Mouse (Mus musculus) heart, postnatal 0 days (tissue): ENCODE measurements around the gene Gm10643. TPM values are rescaled to one million over a fixed set of nuclear protein-coding genes. Genes with fewer than 3 reads are reported as not detected.

Source experiments
- ATAC-seq: fragments of 200-750 bp; cut with Nextera tagmentation; 2 replicates; pipeline ENCODE4 v1.8.0; 2017; ENCODE audit warnings: low read depth, moderate number of reproducible peaks, moderate library complexity; ENCODE audit not compliant: insufficient read depth
- DNase-seq: peaks from one replicate; pipeline ENCODE4 v3.0.0-alpha.2; 2016; ENCODE audit warnings: low spot score
- H3K27ac ChIP-seq: fragments of 300-500 bp; sonication (generic); 2 replicates; pipeline ENCODE4 v1.5.1; 2014; ENCODE audit warnings: low read depth, mild to moderate bottlenecking
- H3K27me3 ChIP-seq: fragments of 300-500 bp; sonication (generic); 2 replicates; pipeline ENCODE4 v1.6.1; 2014; ENCODE audit warnings: low read length, mixed read lengths; ENCODE audit not compliant: control insufficient read depth, insufficient read depth
- H3K36me3 ChIP-seq: fragments of 300-500 bp; sonication (generic); replicated peaks from 2 replicates; pipeline ENCODE4 v1.6.1; 2014; ENCODE audit warnings: low read length, mixed read lengths; ENCODE audit not compliant: control insufficient read depth, insufficient read depth
- H3K4me1 ChIP-seq: fragments of 300-500 bp; sonication (generic); 2 replicates; pipeline ENCODE4 v1.6.1; 2014; ENCODE audit warnings: antibody characterized with exemption; ENCODE audit not compliant: control insufficient read depth, insufficient read depth
- H3K4me2 ChIP-seq: fragments of 300-500 bp; sonication (generic); 2 replicates; pipeline ENCODE4 v1.6.1; 2014; ENCODE audit warnings: low read depth, mild to moderate bottlenecking, low read length, moderate library complexity
- H3K4me3 ChIP-seq: fragments of 300-500 bp; sonication (generic); 2 replicates; pipeline ENCODE4 v1.5.1; 2014; ENCODE audit warnings: low read depth, low read length
- H3K9ac ChIP-seq: fragments of 300-500 bp; sonication (generic); replicated peaks from 2 replicates; pipeline ENCODE4 v1.6.1; 2014; ENCODE audit warnings: low read depth, low read length, mixed read lengths
- H3K9me3 ChIP-seq: fragments of 300-500 bp; sonication (generic); replicated peaks from 2 replicates; pipeline ENCODE4 v1.6.1; 2016; ENCODE audit warnings: low read length; ENCODE audit not compliant: control insufficient read depth
- CTCF ChIP-seq: IDR thresholded peaks from 2 replicates; pipeline ENCODE4 v1.5.1; 2016; ENCODE audit warnings: antibody characterized with exemption, control low read depth, low read depth
- EP300 ChIP-seq: IDR thresholded peaks from 2 replicates; pipeline ENCODE4 v1.6.1; 2016; ENCODE audit warnings: antibody characterized with exemption, low read depth
- WGBS: fragments of 180-500 bp; shearing (Covaris S2); extraction: QIAGEN DNeasy Blood & Tissue Kit; methylation state at CpG from one replicate; pipeline ENCODE4 v1.1.7; 2014; 5-methylcytosine and 5-hydroxymethylcytosine counted together
- polyA plus RNA-seq: library from polyadenylated mRNA; unstranded; fragments of >200 nt; fragmentation: Nextera tagmentation; extraction: Ambion mirVana; gene quantifications from 2 replicates; pipeline ENCODE4 v1.2.1, GENCODE M21; 2015
- total RNA-seq: library from RNA; depleted of rRNA; stranded (reverse); fragments of >200 nt; gene quantifications from 2 replicates; pipeline ENCODE4 v1.2.3, GENCODE M21; 2014; ENCODE audit warnings: low replicate concordance

Gm10643 gene
- total and polyA plus RNA-seq, 2 experiments from 2014 or later = 1.7 to 3.8 TPM

DNA sequence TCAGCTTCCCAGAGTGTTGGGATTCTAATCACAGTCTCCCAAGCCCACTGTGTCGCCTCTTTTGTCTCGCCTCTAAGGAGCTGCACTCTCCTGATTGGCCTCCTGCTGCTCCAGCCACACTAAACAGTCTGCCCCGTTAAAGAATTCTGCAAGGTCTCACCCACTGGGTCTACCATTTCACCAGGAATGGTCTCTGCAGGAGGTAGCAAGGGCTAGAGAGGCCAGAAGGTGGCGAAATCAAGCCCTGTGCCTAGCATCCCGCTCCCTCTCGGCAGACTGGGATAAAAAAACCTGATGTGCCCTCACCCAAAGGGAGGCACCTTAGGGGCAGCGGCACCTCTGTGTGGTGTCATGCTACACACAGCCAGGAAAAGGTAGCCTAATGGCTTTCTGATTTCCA is 20.8 kb downstream of the Gm10643 start:
- Histone ChIP-seq H3K9me3 (no peaks in the 10 kb centered on the region), H3K9ac (no peak overlapping the region), H3K27ac (no peak overlapping the region), H3K27me3 (peaks cover 28% of the 10 kb centered on the region), H3K36me3 (no peaks in the 10 kb centered on the region), H3K4me3 (no peak overlapping the region), H3K4me1 (peaks cover 3% of the 10 kb centered on the region; the same call in 1 of the 2 replicates), H3K4me2 (no peak overlapping the region)
- no peak for DNase-seq
- 15% methylated on average over 7 of the region's 7 CpGs for WGBS
- 0 out of 2 replicates have a peak, but pooled peaks have one; percentile 3 for TF ChIP-seq CTCF
- TF ChIP-seq EP300 = no peak
- no peak for ATAC-seq

DNA sequence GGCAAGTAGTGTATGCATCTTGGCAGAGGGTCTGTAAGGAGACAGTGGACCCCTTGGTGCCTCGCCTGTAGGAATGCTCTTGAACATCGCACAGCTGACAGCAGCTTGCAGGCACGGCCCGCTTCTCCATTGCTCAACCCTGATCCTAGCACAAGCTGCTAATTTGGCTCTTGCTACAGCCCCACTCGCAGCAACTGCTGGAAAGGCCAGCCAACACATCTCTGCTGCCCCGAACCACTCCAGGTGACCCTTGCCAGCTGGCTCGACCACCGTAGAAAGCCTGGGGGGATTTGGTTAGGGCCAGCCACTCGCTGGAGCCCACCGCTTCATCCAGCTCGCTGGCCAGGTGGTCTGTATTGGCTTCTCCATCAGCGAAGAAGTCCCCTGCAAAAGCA is 22.0 kb downstream of the Gm10643 start:
- ATAC-seq = no peak
- 27% methylated on average over 12 of the region's 12 CpGs for WGBS

GRCm38 (mm10) chr8:84042066-84042947 is 22.6 kb downstream of the Gm10643 start, which contains the start of gene Il27ra:
Gene Il27ra, minus strand, starts transcription at chr8:84042589.
- ATAC-seq = peak; percentile 77
- Histone ChIP-seq H3K4me2 (peak within 1 kb of the TSS; percentile 66), H3K4me3 (peak within 1 kb of the TSS; percentile 39), H3K27me3 (peaks cover 28% of the 10 kb centered on the region), H3K27ac (0 out of 2 replicates have a peak within 1 kb of the TSS, but pooled peaks have one; percentile 5), H3K9ac (peak within 1 kb of the TSS; percentile 15; the same call in 1 of the 2 replicates), H3K4me1 (peaks cover 15% of the 10 kb centered on the region), H3K9me3 (no peaks in the 10 kb centered on the region), H3K36me3 (no peaks in the 10 kb centered on the region)
- 4% methylated on average over 40 of the region's 40 CpGs for WGBS
- DNase-seq = peak; percentile 63
- TF ChIP-seq CTCF = peak; percentile 65
- TF ChIP-seq EP300 = no peak

More for the DNA sequence above, 22.0 kb downstream of the Gm10643 start:
- H3K27ac ChIP-seq = no peak overlapping the region
- TF ChIP-seq CTCF = no peak
- TF ChIP-seq EP300 = no peak
- peaks cover 28% of the 10 kb centered on the region for H3K27me3 ChIP-seq
- H3K4me1 ChIP-seq = peaks cover 14% of the 10 kb centered on the region
- H3K4me3 ChIP-seq = peak overlapping the region; percentile 39
- no peaks in the 10 kb centered on the region for H3K36me3 ChIP-seq
- no peak overlapping the region for H3K9ac ChIP-seq
- DNase-seq = no peak
- peak overlapping the region; percentile 66 for H3K4me2 ChIP-seq
- no peaks in the 10 kb centered on the region for H3K9me3 ChIP-seq

- Histone ChIP-seq H3K27me3 (peaks cover 14% of the 10 kb centered on the region), H3K9ac (no peak overlapping the region), H3K36me3 (no peaks in the 10 kb centered on the region), H3K27ac (no peak overlapping the region), H3K9me3 (no peaks in the 10 kb centered on the region), H3K4me2 (no peak overlapping the region), H3K4me1 (peaks cover 15% of the 10 kb centered on the region), H3K4me3 (no peak overlapping the region)
- ATAC-seq (no peak; the same call in 1 of the 2 replicates), DNase-seq (peak; percentile 79)
- TF ChIP-seq CTCF (peak; percentile 87), EP300 (no peak)
- 5% methylated on average over 5 of the region's 5 CpGs for WGBS
These were observed 25.9 kb downstream of the Gm10643 start for GRCm38 (mm10) chr8:84039050-84039449.

GRCm38 (mm10) chr8:84038015-84038414 is 26.9 kb downstream of the Gm10643 start:
- no peak overlapping the region for H3K9ac ChIP-seq
- no peak for DNase-seq
- H3K36me3 ChIP-seq = no peaks in the 10 kb centered on the region
- 39% methylated on average over 5 of the region's 5 CpGs for WGBS
- H3K4me2 ChIP-seq = no peak overlapping the region
- no peaks in the 10 kb centered on the region for H3K9me3 ChIP-seq
- TF ChIP-seq EP300 = no peak
- no peak for TF ChIP-seq CTCF
- no peak for ATAC-seq
- H3K4me1 ChIP-seq = peaks cover 15% of the 10 kb centered on the region
- no peak overlapping the region for H3K27ac ChIP-seq
- H3K4me3 ChIP-seq = no peak overlapping the region
- H3K27me3 ChIP-seq = peaks cover 3% of the 10 kb centered on the region
